Comparison of ENCODE assay signal across 8 mouse cellular contexts in genomic region chr14:118180117-118180557, GRCm38 (mm10). TPM values are rescaled to one million over a fixed set of nuclear protein-coding genes. Genes with fewer than 3 reads are reported as not detected.
DNase-seq lines count a peak whose midpoint lies in the region; ATAC-seq and TF ChIP-seq lines count a peak whose summit lies in the region.

No protein-coding gene starts in this region.

- peaks cover 3% of the 10 kb centered on the region; the same call in 1 of the 2 replicates for H3K4me1 ChIP-seq in heart, postnatal 0 days (ENCODE audit: control insufficient read depth, insufficient read depth)

- 0% methylated on average over 20 of the region's 20 CpGs for WGBS in heart, postnatal 0 days

- H3K27me3 ChIP-seq in heart, postnatal 0 days (ENCODE audit: control insufficient read depth, insufficient read depth, low read length): no peaks in the 10 kb centered on the region

- TF ChIP-seq EP300 in heart, postnatal 0 days (IDR thresholded peaks at IDR 0.05; ENCODE audit: low read depth): no peak

- H3K4me2 ChIP-seq in heart, postnatal 0 days (ENCODE audit: low read depth, low read length): peak overlapping the region; percentile 95

- H3K36me3 ChIP-seq in heart, postnatal 0 days (replicated peaks; ENCODE audit: control insufficient read depth, insufficient read depth, low read length): no peaks in the 10 kb centered on the region

- H3K4me3 ChIP-seq in heart, postnatal 0 days (ENCODE audit: low read depth, low read length): peak overlapping the region; percentile 48

- H3K9ac ChIP-seq in heart, postnatal 0 days (replicated peaks; ENCODE audit: low read depth, low read length): peak overlapping the region; percentile 23

- TF ChIP-seq CTCF in heart, postnatal 0 days (IDR thresholded peaks at IDR 0.05; ENCODE audit: low read depth): no peak

- peak overlapping the region; percentile 58 for H3K27ac ChIP-seq in heart, postnatal 0 days (ENCODE audit: low read depth)

- H3K9me3 ChIP-seq in heart, postnatal 0 days (replicated peaks; ENCODE audit: control insufficient read depth, low read length): no peaks in the 10 kb centered on the region

- peak; percentile 90 for ATAC-seq in heart, postnatal 0 days (ENCODE audit: insufficient read depth, low read depth)

- peak; percentile 17 for DNase-seq in NIH3T3 (ENCODE audit: low read depth)
- peak; percentile 64 for DNase-seq in c-Kit-positive CD71-positive TER-119-negative erythroid progenitor cells, embryonic 14.5 days (ENCODE audit: low read depth)
- peak; percentile 74 for DNase-seq in fat pad, adult 2 months (ENCODE audit: extremely low read depth, low read depth, low spot score)
- DNase-seq in heart, postnatal 0 days (ENCODE audit: low spot score): peak; percentile 83
- peak; percentile 74 for DNase-seq in kidney, postnatal 10 days
- DNase-seq in lung, postnatal 14 days: peak; percentile 71
- DNase-seq in ovary, adult 18-20 months (ENCODE audit: low spot score): peak; percentile 30
- DNase-seq in urinary bladder, postnatal 25 days (ENCODE audit: low spot score): peak; percentile 53

RNA-seq across cellular contexts. Expression of gene Gpr180, which starts 43.2 kb away (rescaled TPM):
- 37.7 and 70.0 TPM in 2 replicates for total RNA-seq in heart, postnatal 0 days (2014; rRNA removed; ENCODE audit: low replicate concordance)
- polyA plus RNA-seq in heart, postnatal 0 days (2015; fragmentation: Nextera tagmentation; extraction: Ambion mirVana): 38.0 and 41.6 TPM in 2 replicates

RNA-seq across cellular contexts. Expression of gene Tgds, which starts 47.6 kb away (rescaled TPM):
- total RNA-seq in heart, postnatal 0 days (2014; rRNA removed; ENCODE audit: low replicate concordance): 15.8 and 17.3 TPM in 2 replicates
- polyA plus RNA-seq in heart, postnatal 0 days (2015; fragmentation: Nextera tagmentation; extraction: Ambion mirVana): 25.2 and 28.4 TPM in 2 replicates

RNA-seq across cellular contexts. Expression of gene Sox21, which starts 56.7 kb away (rescaled TPM):
- total RNA-seq in heart, postnatal 0 days (2014; rRNA removed; ENCODE audit: low replicate concordance): not detected in 2 replicates
- polyA plus RNA-seq in heart, postnatal 0 days (2015; fragmentation: Nextera tagmentation; extraction: Ambion mirVana): not detected in 2 replicates

Comparison
In these comparisons a context has a peak if more than half of its experiments do, and no peak if none do; other contexts are left out.
1. Peak in every context shown above with its lines: DNase-seq, ATAC-seq, H3K4me3 ChIP-seq and H3K27ac ChIP-seq.
2. DNase-seq: peak in every context shown above with its lines; median percentile 83 in heart, postnatal 0 days; 74 in fat pad, adult 2 months; 74 in kidney, postnatal 10 days; 71 in lung, postnatal 14 days; 64 in c-Kit-positive CD71-positive TER-119-negative erythroid progenitor cells, embryonic 14.5 days; 53 in urinary bladder, postnatal 25 days; 30 in ovary, adult 18-20 months; 17 in NIH3T3.